Mouse (Mus musculus): ENCODE measurements around the gene Sycp2. TPM values are rescaled to one million over a fixed set of nuclear protein-coding genes. Genes with fewer than 3 reads are reported as not detected.

Gene Sycp2
- polyA plus RNA-seq, 1 experiment from 2014 or later, result 0.27 TPM

DNA sequence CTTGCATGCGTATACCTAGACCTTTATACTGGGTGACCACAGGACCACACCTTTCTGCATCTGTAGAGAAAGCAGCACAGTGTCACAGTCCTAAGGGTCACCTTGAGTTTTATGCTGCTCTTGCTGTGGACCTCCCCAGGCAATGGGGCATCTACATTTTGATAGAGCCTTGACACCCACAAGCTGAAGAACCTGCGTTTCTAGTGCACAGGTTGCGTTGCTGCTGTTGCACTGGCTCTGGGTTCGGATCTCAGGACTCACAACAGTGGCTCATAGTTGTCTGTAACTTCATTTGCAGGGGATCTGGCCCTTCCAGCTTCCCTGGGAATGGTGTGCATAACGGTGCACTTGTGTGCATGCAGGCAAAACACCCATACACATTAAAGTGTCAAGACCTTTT, 19.7 kb upstream of the Sycp2 start:
- Histone ChIP-seq H3K4me3 (replicated peaks) (no peak overlapping the region), H3K4me2 (replicated peaks) (no peak overlapping the region), H3K36me3 (no peaks in the 10 kb centered on the region), H3K27me3 (no peaks in the 10 kb centered on the region), H3K4me1 (replicated peaks) (0 out of 2 replicates have a peak, but pooled peaks cover 10% of the 10 kb centered on the region), H3K9ac (replicated peaks) (no peak overlapping the region), H3K27ac (no peak overlapping the region), H3K9me3 (no peaks in the 10 kb centered on the region)
- WGBS, result 82% methylated on average over 5 of the region's 5 CpGs
- no peak for ATAC-seq

DNA sequence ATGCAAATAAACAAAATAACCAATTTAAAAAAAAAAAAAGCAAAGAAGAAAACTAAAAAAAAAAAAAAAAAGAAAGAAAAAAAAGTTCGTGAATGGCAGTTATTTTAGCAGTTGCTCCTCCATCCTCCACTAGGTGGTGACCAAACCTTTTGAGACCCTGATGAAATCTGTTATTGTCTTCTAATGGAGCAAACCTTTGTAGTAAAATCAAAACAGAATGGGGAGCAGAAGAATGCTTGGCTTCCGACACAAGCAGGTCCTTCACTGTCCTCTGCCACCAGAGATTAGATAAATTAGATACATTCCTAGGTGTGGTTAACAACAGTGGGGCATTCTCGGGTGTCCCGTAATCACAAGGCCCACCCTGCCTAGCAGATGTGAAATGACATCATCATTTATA, 18.7 kb upstream of the Sycp2 start:
- Histone ChIP-seq H3K36me3 (no peaks in the 10 kb centered on the region), H3K9me3 (no peaks in the 10 kb centered on the region), H3K9ac (replicated peaks) (no peak overlapping the region), H3K4me2 (replicated peaks) (no peak overlapping the region), H3K4me3 (replicated peaks) (no peak overlapping the region), H3K27ac (no peak overlapping the region), H3K4me1 (replicated peaks) (0 out of 2 replicates have a peak, but pooled peaks cover 8% of the 10 kb centered on the region), H3K27me3 (no peaks in the 10 kb centered on the region)
- ATAC-seq, result peak; percentile 48; the same call in 1 of the 2 replicates
- WGBS, result 58% methylated on average over 4 of the region's 4 CpGs

DNA sequence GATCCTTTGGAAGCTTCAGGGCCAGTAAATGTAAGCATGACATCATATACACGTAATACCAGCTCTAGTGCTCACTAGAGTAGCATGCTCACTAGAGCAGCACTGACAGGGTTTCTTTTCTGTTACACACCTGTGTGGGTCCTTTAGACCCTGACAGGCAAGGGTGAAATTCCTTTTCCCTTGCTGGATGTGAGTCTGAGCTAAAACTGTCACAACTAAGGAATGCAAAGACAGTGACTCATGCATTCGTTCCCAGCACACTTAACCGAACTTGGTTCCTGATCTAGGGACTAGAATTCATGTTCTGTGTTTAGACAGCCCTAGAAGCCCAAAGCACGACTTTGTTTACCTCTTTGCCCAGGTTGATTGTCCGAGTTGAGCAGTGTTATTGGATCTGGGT, 15.7 kb upstream of the Sycp2 start:
- H3K9ac ChIP-seq (replicated peaks), result no peak overlapping the region

DNA sequence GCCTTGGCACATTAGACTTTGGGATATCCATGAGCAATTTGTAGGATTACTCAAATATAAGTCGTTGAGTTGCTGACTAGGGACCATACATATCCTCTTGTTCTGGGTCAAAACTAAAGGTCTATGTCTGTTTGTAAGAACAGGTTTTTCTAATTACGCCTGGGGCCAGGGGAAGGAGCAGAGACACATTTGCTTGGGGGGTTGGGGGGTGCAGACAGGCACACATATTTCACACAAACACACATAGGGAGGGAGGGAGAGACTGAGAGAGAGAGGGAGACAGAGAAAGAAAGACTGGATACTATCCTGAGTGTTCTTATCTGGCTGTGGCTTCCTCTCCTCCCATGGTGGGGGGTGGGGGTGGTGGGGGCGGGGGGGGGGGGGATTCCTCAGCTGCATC, 14.7 kb upstream of the Sycp2 start:
- no peak for ATAC-seq
- H3K9ac ChIP-seq (replicated peaks), result no peak overlapping the region
- WGBS, result 45% methylated on average over 3 of the region's 3 CpGs
- peak overlapping the region; percentile 69 for H3K27ac ChIP-seq
- H3K36me3 ChIP-seq, result no peaks in the 10 kb centered on the region
- peaks cover 15% of the 10 kb centered on the region; the same call in 1 of the 2 replicates for H3K4me1 ChIP-seq (replicated peaks)
- H3K27me3 ChIP-seq, result no peaks in the 10 kb centered on the region
- H3K4me3 ChIP-seq (replicated peaks), result no peak overlapping the region
- no peaks in the 10 kb centered on the region for H3K9me3 ChIP-seq
- no peak overlapping the region for H3K4me2 ChIP-seq (replicated peaks)

More for the DNA sequence above, 15.7 kb upstream of the Sycp2 start:
- no peak overlapping the region for H3K27ac ChIP-seq
- H3K4me2 ChIP-seq (replicated peaks), result no peak overlapping the region
- H3K9me3 ChIP-seq, result no peaks in the 10 kb centered on the region
- peaks cover 15% of the 10 kb centered on the region; the same call in 1 of the 2 replicates for H3K4me1 ChIP-seq (replicated peaks)
- no peaks in the 10 kb centered on the region for H3K27me3 ChIP-seq
- H3K36me3 ChIP-seq, result no peaks in the 10 kb centered on the region
- H3K4me3 ChIP-seq (replicated peaks), result no peak overlapping the region
- no peak for ATAC-seq
- WGBS, result 82% methylated on average over 5 of the region's 5 CpGs

DNA sequence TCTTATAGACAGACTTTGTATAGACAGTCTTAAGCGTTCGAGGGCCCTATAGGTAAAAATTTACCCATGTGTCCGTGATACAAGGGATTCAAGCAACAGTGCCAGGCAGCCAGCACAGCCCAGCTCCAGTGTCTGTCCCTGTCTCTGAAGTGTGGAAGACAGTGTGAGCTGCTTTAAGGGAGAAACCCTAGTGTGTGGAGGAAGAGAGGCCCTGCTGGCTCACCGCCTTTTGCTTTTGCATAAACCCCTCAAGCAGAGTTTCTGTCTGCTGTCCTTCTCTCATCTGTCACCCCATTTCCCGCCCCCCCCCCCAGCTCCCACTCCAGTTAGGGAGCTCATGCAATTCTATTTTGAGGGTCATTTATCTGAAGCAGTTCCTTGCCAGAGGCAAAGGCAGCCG, 14.1 kb upstream of the Sycp2 start:
- no peaks in the 10 kb centered on the region for H3K27me3 ChIP-seq
- peak overlapping the region; percentile 69; the same call in 1 of the 2 replicates for H3K27ac ChIP-seq
- H3K36me3 ChIP-seq, result no peaks in the 10 kb centered on the region
- H3K4me3 ChIP-seq (replicated peaks), result no peak overlapping the region
- WGBS, result 49% methylated on average over 6 of the region's 6 CpGs
- H3K4me1 ChIP-seq (replicated peaks), result peaks cover 15% of the 10 kb centered on the region; the same call in 1 of the 2 replicates
- ATAC-seq, result peak; percentile 68
- no peaks in the 10 kb centered on the region for H3K9me3 ChIP-seq
- no peak overlapping the region for H3K4me2 ChIP-seq (replicated peaks)
- no peak overlapping the region for H3K9ac ChIP-seq (replicated peaks)

DNA sequence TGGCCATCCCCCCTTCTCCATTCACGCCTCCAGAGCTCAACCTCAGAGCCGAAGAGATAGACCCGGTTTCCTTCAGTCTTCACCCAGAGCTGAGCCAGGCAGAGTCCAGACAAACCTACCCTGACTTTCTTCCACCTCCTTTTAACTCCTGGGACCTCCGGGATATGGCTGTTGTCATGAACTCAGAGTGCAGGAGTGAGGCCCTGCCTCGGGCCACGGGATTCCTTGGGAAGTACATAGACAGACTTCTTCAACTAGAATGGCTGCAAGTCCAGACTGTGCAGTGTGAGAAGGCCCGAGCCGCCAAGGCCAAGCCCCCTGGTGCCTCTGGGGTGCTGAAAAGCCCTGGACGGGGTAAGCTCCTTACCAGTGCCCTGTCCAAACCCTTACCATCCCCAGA, 13.1 kb upstream of the Sycp2 start:
- Histone ChIP-seq H3K4me1 (replicated peaks) (peaks cover 15% of the 10 kb centered on the region; the same call in 1 of the 2 replicates), H3K36me3 (no peaks in the 10 kb centered on the region), H3K4me3 (replicated peaks) (no peak overlapping the region), H3K27ac (no peak overlapping the region), H3K9ac (replicated peaks) (no peak overlapping the region), H3K4me2 (replicated peaks) (no peak overlapping the region), H3K9me3 (no peaks in the 10 kb centered on the region), H3K27me3 (peaks cover 3% of the 10 kb centered on the region; the same call in 1 of the 2 replicates)
- 87% methylated on average over 9 of the region's 9 CpGs for WGBS
- no peak for ATAC-seq

DNA sequence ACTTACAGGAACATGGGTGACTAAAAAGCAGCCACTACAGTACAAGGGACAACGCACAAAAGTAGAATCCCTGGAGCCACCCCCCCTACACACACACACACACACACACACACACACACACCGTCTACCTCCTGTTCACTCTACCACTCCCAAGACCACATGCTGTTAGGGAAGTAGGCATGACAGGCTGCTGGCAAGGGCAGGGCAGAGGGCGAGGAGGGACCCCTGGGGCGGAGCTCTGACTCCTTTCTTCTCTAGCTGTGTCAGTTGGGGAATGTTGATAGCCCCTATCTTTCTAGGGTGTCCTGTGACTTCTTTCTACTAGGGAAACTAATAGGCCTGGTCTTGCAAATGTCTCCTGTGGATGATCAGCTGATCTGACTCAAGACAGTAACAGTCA, 9.5 kb upstream of the Sycp2 start:
- Histone ChIP-seq H3K9ac (replicated peaks) (no peak overlapping the region), H3K4me1 (replicated peaks) (peaks cover 31% of the 10 kb centered on the region), H3K4me2 (replicated peaks) (no peak overlapping the region), H3K36me3 (no peaks in the 10 kb centered on the region), H3K27ac (no peak overlapping the region), H3K27me3 (peaks cover 23% of the 10 kb centered on the region), H3K4me3 (replicated peaks) (no peak overlapping the region), H3K9me3 (no peaks in the 10 kb centered on the region)
- ATAC-seq, result no peak
- 79% methylated on average over 4 of the region's 4 CpGs for WGBS

DNA sequence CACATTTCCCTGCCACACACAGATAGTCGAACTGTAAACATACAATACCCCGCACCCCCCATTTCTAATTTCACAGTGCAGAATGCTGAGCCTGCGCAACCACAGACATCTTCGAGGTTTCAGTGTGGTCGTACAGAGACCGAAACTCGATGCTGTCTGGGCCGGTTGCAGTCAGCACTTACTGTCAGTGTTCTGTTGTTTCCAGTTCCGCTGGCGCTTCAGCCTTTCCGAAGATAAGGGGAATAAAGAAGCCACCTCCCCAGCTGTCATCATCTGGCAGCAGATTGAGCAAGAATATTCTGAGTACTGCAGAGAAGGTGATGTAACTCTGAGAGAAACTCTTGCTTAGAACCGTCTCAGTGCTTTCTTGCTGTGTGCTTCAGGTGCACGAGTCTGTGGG, 8.9 kb upstream of the Sycp2 start:
- Histone ChIP-seq H3K36me3 (no peaks in the 10 kb centered on the region), H3K9me3 (no peaks in the 10 kb centered on the region), H3K27ac (no peak overlapping the region), H3K4me2 (replicated peaks) (no peak overlapping the region), H3K4me3 (replicated peaks) (no peak overlapping the region), H3K27me3 (peaks cover 23% of the 10 kb centered on the region), H3K9ac (replicated peaks) (no peak overlapping the region), H3K4me1 (replicated peaks) (peaks cover 31% of the 10 kb centered on the region)
- ATAC-seq, result no peak
- 84% methylated on average over 13 of the region's 13 CpGs for WGBS

DNA sequence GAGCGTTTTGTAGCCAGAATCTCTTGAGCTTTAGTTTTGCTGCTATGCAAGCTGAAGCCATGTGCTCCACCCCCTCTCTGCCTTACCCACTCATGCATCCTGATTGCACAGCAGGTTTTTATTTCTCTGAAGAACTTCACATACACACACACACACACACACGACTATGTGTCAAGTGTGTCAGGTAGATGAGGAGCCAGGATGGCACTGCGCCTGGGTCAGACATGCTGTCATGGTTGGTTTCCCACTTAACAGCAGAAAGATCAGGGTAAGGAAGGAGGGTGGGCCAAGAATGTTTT, 7.6 kb upstream of the Sycp2 start:
- Histone ChIP-seq H3K9me3 (no peaks in the 10 kb centered on the region), H3K4me1 (replicated peaks) (peaks cover 22% of the 10 kb centered on the region), H3K27ac (0 out of 2 replicates have a peak overlapping the region, but pooled peaks have one; percentile 76), H3K9ac (replicated peaks) (peak overlapping the region; percentile 66; the same call in 1 of the 2 replicates), H3K36me3 (no peaks in the 10 kb centered on the region), H3K27me3 (peaks cover 23% of the 10 kb centered on the region), H3K4me3 (replicated peaks) (peak overlapping the region; percentile 66), H3K4me2 (replicated peaks) (peak overlapping the region; percentile 95)
- WGBS, result 26% methylated on average over 3 of the region's 3 CpGs
- ATAC-seq, result no peak

DNA sequence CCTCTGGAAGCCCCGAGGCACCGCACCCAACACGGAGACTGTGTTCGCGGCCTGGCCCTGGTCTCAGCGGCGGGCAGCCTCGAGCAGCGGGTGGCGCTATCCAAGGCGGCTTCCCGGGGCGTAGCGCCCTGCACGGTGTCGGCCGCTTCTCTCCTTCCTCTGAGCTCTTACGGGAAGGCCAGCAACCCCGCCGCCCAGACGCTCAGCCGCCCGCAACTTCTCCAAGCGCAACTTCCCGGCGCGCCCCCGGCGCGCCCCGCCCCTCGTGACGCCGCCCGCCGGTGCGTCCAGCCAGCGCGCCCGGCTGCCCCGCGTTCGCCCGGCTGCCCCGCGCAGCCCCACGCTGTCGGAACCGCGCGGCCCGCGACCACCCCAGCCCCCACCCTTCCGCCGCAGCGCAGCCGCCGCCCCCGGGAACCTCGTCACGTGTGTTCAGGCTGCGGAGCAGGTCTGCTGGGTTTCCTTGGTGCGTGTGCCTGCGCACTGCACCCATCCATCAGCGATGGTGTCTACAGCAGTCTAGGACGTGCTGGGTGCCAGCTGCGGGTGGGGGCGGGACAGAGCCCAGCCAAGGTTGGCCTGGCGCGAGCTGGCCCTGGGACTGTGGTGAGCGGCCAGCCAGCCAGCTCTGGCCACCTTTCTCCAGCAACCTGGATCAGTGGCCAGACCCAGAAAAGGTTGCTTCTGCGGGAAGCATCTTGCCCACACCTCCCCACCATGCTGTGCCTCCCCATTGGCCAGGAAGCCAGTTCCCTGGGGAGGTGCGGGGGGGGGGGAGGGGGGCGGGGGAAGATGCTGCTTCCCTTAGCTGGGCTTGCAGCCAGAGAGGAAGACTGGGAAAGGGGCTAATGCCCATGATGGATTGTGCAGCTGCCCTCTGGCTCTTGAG, 7.0 kb upstream of the Sycp2 start, which contains the start of the genes Ppp1r3d and Fam217b:
Gene Ppp1r3d, minus strand, starts transcription at position 212 of the 889 bp plus-strand sequence.
Gene Fam217b, plus strand, starts transcription at position 264 of the 889 bp plus-strand sequence.
- Histone ChIP-seq H3K27ac (peak within 1 kb of the TSS; percentile 76), H3K4me1 (replicated peaks) (peaks cover 22% of the 10 kb centered on the region), H3K9ac (replicated peaks) (peak within 1 kb of the TSS; percentile 66), H3K4me2 (replicated peaks) (peak within 1 kb of the TSS; percentile 95), H3K4me3 (replicated peaks) (peak within 1 kb of the TSS; percentile 66), H3K36me3 (no peaks in the 10 kb centered on the region), H3K9me3 (no peaks in the 10 kb centered on the region), H3K27me3 (peaks cover 23% of the 10 kb centered on the region)
- peak; percentile 91 for ATAC-seq
- under 1% methylated on average over 72 of the region's 74 CpGs for WGBS

DNA sequence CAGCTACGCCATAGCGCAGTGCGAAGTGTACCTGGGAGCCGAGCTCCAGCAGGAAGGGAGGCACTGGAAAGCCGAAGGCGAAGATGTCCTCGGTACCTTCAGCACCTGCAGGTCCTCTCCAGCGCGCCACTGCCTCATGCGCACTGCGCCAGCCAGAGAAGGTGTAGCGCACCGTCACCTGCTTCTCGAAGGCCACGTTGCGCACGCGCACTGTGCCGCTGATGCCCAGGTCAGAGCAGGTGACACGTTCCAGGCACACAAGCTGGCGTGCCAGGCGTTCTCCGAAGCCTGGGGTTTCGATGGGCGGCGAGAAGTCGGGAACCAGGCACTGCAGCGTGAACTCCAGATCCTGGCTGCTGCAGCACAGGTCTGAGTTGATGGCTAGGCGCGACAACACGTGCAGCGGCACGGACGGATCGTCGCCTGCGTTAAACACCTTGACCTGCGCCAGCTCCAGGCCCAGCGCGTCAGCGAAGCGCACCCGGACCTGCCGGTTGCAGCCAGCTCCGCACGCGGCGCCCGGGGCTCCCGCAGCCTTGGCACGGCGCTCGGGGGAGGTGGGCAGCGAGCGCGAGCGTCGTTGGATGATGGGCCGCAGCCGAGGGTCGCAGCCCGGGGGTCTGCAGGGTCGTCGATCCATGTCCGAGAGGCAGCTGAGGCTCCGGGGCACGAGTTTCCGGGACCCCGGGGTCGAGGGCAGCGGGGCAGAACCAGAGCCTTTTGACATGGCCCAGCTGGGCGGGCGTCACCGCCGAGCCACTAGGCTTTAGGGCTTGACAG, 6.2 kb upstream of the Sycp2 start:
- no peaks in the 10 kb centered on the region for H3K9me3 ChIP-seq
- no peak overlapping the region for H3K27ac ChIP-seq
- peak overlapping the region; percentile 95 for H3K4me2 ChIP-seq (replicated peaks)

DNA sequence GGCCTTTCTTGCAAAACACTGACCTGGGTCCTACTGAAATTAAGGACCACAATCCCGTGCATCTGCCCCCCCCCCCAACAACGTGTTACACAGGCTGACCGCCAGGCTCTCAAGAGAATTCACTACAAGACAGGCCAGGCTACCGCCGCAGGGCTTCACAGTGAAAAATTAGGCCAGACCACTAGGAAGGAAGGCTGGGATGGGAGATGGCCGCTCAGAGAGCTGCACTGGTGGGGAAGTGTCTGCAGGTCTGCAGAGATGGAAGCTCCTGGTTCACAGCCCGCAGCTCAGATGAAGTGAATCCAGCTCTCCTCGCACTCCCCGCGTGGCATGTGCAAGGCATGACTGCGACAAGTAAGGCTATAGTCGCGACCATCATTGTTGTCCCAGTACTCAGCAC, 5.6 kb upstream of the Sycp2 start:
- Histone ChIP-seq H3K27me3 (peaks cover 23% of the 10 kb centered on the region), H3K9me3 (no peaks in the 10 kb centered on the region), H3K36me3 (no peaks in the 10 kb centered on the region), H3K4me1 (replicated peaks) (peaks cover 24% of the 10 kb centered on the region), H3K4me3 (replicated peaks) (peak overlapping the region; percentile 66), H3K27ac (no peak overlapping the region), H3K9ac (replicated peaks) (peak overlapping the region; percentile 66; the same call in 1 of the 2 replicates), H3K4me2 (replicated peaks) (peak overlapping the region; percentile 95)
- 66% methylated on average over 13 of the region's 13 CpGs for WGBS
- ATAC-seq, result no peak; the same call in 1 of the 2 replicates

More for the DNA sequence above, 6.2 kb upstream of the Sycp2 start:
- H3K27me3 ChIP-seq, result peaks cover 23% of the 10 kb centered on the region
- peak; percentile 29 for ATAC-seq
- H3K36me3 ChIP-seq, result no peaks in the 10 kb centered on the region
- peaks cover 24% of the 10 kb centered on the region for H3K4me1 ChIP-seq (replicated peaks)
- WGBS, result 13% methylated on average over 72 of the region's 75 CpGs
- H3K9ac ChIP-seq (replicated peaks), result peak overlapping the region; percentile 66
- H3K4me3 ChIP-seq (replicated peaks), result peak overlapping the region; percentile 66
